14 mouse cellular contexts compared by ENCODE assay signal in genomic region chr7:99114006-99114726, GRCm38 (mm10). TPM values are rescaled to one million over a fixed set of nuclear protein-coding genes. Genes with fewer than 3 reads are reported as not detected.
DNase-seq lines count a peak whose midpoint lies in the region; ATAC-seq and TF ChIP-seq lines count a peak whose summit lies in the region.
"Had no signal": no experiment of that assay in that cellular context is flagged by ENCODE, and none has a peak within 500 bp of the region (broad histone marks: within the 10 kb centered on the region; RNA-seq: fewer than 3 reads in every experiment).

No protein-coding gene starts in this region.

- peaks cover 11% of the 10 kb centered on the region for H3K4me1 ChIP-seq in kidney, adult 2 months (ENCODE audit: control insufficient read depth, insufficient read depth, low read length)
- 0 out of 2 replicates have a peak, but pooled peaks cover 2% of the 10 kb centered on the region for H3K4me1 ChIP-seq in kidney, embryonic 15.5 days
- peaks cover 15% of the 10 kb centered on the region for H3K4me1 ChIP-seq in cerebellum, adult 2 months (ENCODE audit: control insufficient read depth, insufficient read depth, low read length)
- peaks cover 12% of the 10 kb centered on the region for H3K4me1 ChIP-seq in intestine, embryonic 16.5 days (ENCODE audit: control insufficient read depth, insufficient read depth, low read length)
- H3K4me1 ChIP-seq in lung, adult 2 months (ENCODE audit: control insufficient read depth, insufficient read depth, low read length): peaks cover 2% of the 10 kb centered on the region; the same call in 1 of the 2 replicates
- H3K4me1 ChIP-seq: limb, embryonic 15.5 days; midbrain, embryonic 10.5 days had no signal

- TF ChIP-seq POLR2A in kidney, adult 2 months (IDR thresholded peaks at IDR 0.05; ENCODE audit: low read depth, low read length): no peak
- no peak for TF ChIP-seq POLR2A in cerebellum, adult 2 months (IDR thresholded peaks at IDR 0.05; ENCODE audit: borderline replicate concordance, insufficient read depth, low read length)
- TF ChIP-seq POLR2A in lung, adult 2 months (IDR thresholded peaks at IDR 0.05; ENCODE audit: borderline replicate concordance, extremely low read depth, low read depth, low read length): no peak

- no peak overlapping the region for H3K9ac ChIP-seq in kidney, embryonic 15.5 days
- no peak overlapping the region for H3K9ac ChIP-seq in intestine, embryonic 16.5 days (ENCODE audit: low read depth, low read length)
- H3K9ac ChIP-seq: limb, embryonic 15.5 days; stomach, embryonic 15.5 days had no signal

- 0 out of 2 replicates have a peak overlapping the region, but pooled peaks have one; percentile 30 for H3K27ac ChIP-seq in kidney, adult 2 months (ENCODE audit: insufficient read depth, low read depth, low read length)
- H3K27ac ChIP-seq in kidney, embryonic 15.5 days: no peak overlapping the region
- H3K27ac ChIP-seq in cerebellum, adult 2 months (ENCODE audit: insufficient read depth, low read length): peak overlapping the region; percentile 74
- peak overlapping the region; percentile 41 for H3K27ac ChIP-seq in intestine, embryonic 16.5 days (ENCODE audit: low read length)
- H3K27ac ChIP-seq: left cerebral cortex, adult 2 months; limb, embryonic 15.5 days; midbrain, embryonic 10.5 days; stomach, embryonic 15.5 days had no signal

- no peak overlapping the region for H3K4me3 ChIP-seq in kidney, adult 2 months (ENCODE audit: insufficient read depth, low read depth, low read length)
- H3K4me3 ChIP-seq in kidney, embryonic 15.5 days (replicated peaks): no peak overlapping the region
- no peak overlapping the region for H3K4me3 ChIP-seq in cerebellum, adult 2 months (replicated peaks; ENCODE audit: insufficient read depth, low read depth, low read length)
- no peak overlapping the region for H3K4me3 ChIP-seq in intestine, embryonic 16.5 days (ENCODE audit: low read length)
- no peak overlapping the region for H3K4me3 ChIP-seq in lung, adult 2 months (replicated peaks; ENCODE audit: extremely low read depth, low read depth, low read length)
- H3K4me3 ChIP-seq: left cerebral cortex, adult 2 months; limb, embryonic 15.5 days; midbrain, embryonic 10.5 days; stomach, embryonic 15.5 days had no signal

- ATAC-seq in kidney, embryonic 15.5 days (replicated peaks; ENCODE audit: low FRiP score): no peak
- ATAC-seq in intestine, embryonic 16.5 days: peak; percentile 68; the same call in 1 of the 2 replicates
- no peak for ATAC-seq in erythroid progenitor cell, adult 5-6 weeks (replicated peaks; ENCODE audit: low FRiP score, poor library complexity, severe bottlenecking)

- H3K4me2 ChIP-seq in kidney, embryonic 15.5 days: no peak overlapping the region
- no peak overlapping the region for H3K4me2 ChIP-seq in intestine, embryonic 16.5 days (ENCODE audit: low read depth, low read length)
- H3K4me2 ChIP-seq: limb, embryonic 15.5 days; stomach, embryonic 15.5 days had no signal

- H3K36me3 ChIP-seq in kidney, adult 2 months (ENCODE audit: control insufficient read depth, insufficient read depth, low read length): no peaks in the 10 kb centered on the region
- peaks cover 4% of the 10 kb centered on the region for H3K36me3 ChIP-seq in kidney, embryonic 15.5 days
- H3K36me3 ChIP-seq in intestine, embryonic 16.5 days (ENCODE audit: control insufficient read depth, insufficient read depth, low read length): no peaks in the 10 kb centered on the region
- H3K36me3 ChIP-seq: midbrain, embryonic 10.5 days; stomach, embryonic 15.5 days had no signal

- 65% methylated on average over 16 of the region's 16 CpGs for WGBS in kidney, adult 2 months
- WGBS in kidney, embryonic 15.5 days: 77% methylated on average over 16 of the region's 16 CpGs
- WGBS in cerebellum, adult 2 months: 25% methylated on average over 16 of the region's 16 CpGs
- 77% methylated on average over 16 of the region's 16 CpGs for WGBS in intestine, embryonic 16.5 days
- 79% methylated on average over 16 of the region's 16 CpGs for WGBS in lung, adult 2 months

- peak; percentile 73 for DNase-seq in kidney, adult 2 months
- peak; percentile 15 for DNase-seq in adipocyte (ENCODE audit: low spot score)
- DNase-seq in cerebellum, adult 2 months: peak; percentile 66 to 81
- DNase-seq in lung, adult 2 months: no peak
- DNase-seq: heart, adult 18-20 months; right cerebral cortex, postnatal 4 days; thymus, postnatal 4 days had no signal

- no peaks in the 10 kb centered on the region for H3K9me3 ChIP-seq in kidney, embryonic 15.5 days (replicated peaks)
- no peaks in the 10 kb centered on the region for H3K9me3 ChIP-seq in intestine, embryonic 16.5 days (ENCODE audit: control insufficient read depth, low read length)
- H3K9me3 ChIP-seq: limb, embryonic 15.5 days; midbrain, embryonic 10.5 days; stomach, embryonic 15.5 days had no signal

- TF ChIP-seq CTCF in kidney, adult 2 months (conservative IDR thresholded peaks at IDR 0.05; ENCODE audit: insufficient read depth, insufficient read length, low read depth, low read length): no peak
- TF ChIP-seq CTCF in cerebellum, adult 2 months (IDR thresholded peaks at IDR 0.05; ENCODE audit: borderline replicate concordance, insufficient read depth, low read depth, low read length): no peak
- no peak for TF ChIP-seq CTCF in lung, adult 2 months (IDR thresholded peaks at IDR 0.05; ENCODE audit: insufficient read depth, low read length)

- H3K27me3 ChIP-seq in kidney, adult 2 months (replicated peaks; ENCODE audit: control insufficient read depth, insufficient read depth, low read length): no peaks in the 10 kb centered on the region
- no peaks in the 10 kb centered on the region for H3K27me3 ChIP-seq in kidney, embryonic 15.5 days
- no peaks in the 10 kb centered on the region for H3K27me3 ChIP-seq in cerebellum, adult 2 months (ENCODE audit: control insufficient read depth, insufficient read depth, low read length)
- H3K27me3 ChIP-seq in intestine, embryonic 16.5 days (replicated peaks; ENCODE audit: control insufficient read depth, insufficient read depth, low read length): no peaks in the 10 kb centered on the region
- H3K27me3 ChIP-seq: limb, embryonic 15.5 days; stomach, embryonic 15.5 days had no signal

RNA-seq across cellular contexts. Expression of gene Uvrag, which starts 26.8 kb away (rescaled TPM):
- 8.0 and 17.0 TPM in 2 replicates for polyA plus RNA-seq in kidney, adult 2 months (2012; rRNA removed)
- 19.1 and 22.6 TPM in 2 replicates for polyA plus RNA-seq in kidney, embryonic 15.5 days (2015; fragmentation: Nextera tagmentation; extraction: Ambion mirVana)
- polyA plus RNA-seq in cerebellum, adult 2 months (2012; rRNA removed): 19.2 TPM in 2 replicates
- 17.4 and 18.3 TPM in 2 replicates for polyA plus RNA-seq in intestine, embryonic 16.5 days (2015; fragmentation: Nextera tagmentation; extraction: Ambion mirVana)
- total RNA-seq in erythroid progenitor cell, adult 5-6 weeks (2015; ENCODE audit: low replicate concordance): 10.5 and 32.4 TPM in 2 replicates
- 9.6 and 15.6 TPM in 2 replicates for total RNA-seq in erythroid progenitor cell, adult 5-6 weeks (2017; ENCODE audit: low replicate concordance)
- 35.4 and 79.1 TPM in 2 replicates for polyA plus RNA-seq in lung, adult 2 months (2012; rRNA removed)
